Mouse (Mus musculus) natural killer cell, adult 2 months (primary cell): ENCODE results near the gene Styk1.
"Not testable (repeated sequence)": the region's sequence is repeated elsewhere in the genome, so short reads cannot be mapped to it uniquely, and the experiment has no call there.

Source experiments
- DNase-seq, 2 experiments: peaks; one replicate each; pipeline ENCODE4 v3.0.0; 2022; ENCODE audit warnings: low spot score in 2 of 2

Styk1 gene

DNA sequence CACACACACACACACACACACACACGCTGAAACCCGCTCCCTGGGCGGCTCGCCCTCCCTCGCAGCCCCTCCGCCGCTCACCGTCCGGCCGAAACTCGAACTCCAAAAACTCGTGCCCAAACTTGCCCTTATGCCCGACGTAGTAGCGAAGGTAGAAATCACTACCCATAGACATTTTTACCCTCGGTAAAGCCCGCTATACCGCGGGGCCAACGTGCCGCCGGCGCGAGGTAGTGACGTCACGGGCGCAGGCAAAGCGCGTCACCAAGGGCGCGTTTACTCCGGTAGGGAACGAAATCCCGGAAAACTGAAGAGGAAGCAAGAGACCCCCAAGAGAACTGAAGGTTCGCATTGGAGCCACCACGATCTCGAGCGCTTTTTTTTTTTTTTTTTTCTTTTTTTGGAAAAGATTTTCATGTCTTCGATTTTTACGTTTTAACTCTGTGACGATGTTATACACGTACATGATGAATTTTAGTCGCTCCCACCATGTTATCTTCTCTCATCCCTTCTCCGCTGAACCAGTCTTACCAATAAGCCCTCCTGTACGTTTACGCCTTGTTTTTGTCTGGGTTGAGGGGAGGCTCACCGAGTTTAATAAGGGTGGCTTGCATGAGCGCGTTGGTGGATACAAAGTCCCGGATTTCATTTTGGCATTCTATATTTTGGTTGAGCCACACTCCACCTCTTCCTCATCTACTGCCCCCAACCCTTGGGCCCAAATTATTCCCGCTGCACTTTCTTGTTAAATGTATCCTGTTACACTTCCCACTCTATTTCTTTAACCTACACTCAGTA, 60.2 kb downstream of the Styk1 start, which contains the start of gene Magohb:
Magohb (minus strand) TSS at position 254 of the 798 bp plus-strand sequence.
- peak; percentile 80 to 85 for DNase-seq

DNA sequence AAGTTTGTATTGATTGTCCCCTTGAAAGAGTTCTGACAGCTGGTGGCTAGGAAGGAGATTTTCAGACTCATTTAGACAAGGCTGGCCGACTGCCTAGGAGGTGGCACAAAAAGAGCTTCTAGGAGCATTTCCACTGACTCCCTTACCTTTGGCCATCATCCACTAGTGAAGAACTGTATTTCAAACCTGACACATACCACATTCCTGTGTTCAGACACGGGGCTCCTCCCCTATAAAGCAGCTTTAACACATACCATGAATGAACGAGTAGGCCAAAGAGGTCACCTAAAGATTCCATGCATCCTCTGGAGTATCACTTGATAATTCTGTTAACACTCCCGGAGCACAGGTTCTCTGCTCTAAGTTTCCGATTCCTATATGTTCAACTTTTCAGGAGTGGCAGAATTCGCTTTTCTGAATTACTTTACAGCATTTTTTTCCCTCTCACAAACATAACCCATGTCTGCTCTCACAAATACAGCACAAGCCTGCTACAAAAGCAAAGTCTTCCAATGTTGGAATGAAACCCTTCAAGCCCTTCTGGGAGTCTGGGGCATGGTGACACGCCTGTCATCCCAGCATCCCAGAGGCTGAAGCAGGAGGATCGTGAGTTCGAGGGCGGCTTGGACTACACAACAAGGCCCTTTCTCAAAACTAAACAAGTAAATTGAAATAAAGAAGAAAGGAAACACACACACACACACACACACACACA, 61.0 kb downstream of the Styk1 start:
- DNase-seq: no peak

DNA sequence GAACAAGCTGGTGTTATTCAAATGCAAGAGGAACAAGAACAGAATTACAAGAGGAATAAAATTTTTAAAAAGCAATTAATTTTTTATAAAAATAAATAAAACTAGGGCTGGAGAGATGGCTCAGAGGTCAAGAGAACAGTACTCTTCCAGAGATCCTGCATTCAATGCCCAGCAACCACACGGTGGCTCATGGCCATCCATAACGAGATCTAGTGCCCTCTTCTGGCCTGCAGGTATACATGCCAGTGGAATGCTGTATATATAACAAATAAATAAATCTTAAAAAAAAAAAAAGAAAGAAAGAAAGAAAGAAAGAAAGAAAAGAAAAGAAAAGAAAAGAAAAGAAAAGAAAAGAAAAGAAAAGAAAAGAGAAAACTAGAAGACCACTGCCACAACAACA, 63.0 kb downstream of the Styk1 start:
- peak; percentile 19 to 37 for DNase-seq

DNA sequence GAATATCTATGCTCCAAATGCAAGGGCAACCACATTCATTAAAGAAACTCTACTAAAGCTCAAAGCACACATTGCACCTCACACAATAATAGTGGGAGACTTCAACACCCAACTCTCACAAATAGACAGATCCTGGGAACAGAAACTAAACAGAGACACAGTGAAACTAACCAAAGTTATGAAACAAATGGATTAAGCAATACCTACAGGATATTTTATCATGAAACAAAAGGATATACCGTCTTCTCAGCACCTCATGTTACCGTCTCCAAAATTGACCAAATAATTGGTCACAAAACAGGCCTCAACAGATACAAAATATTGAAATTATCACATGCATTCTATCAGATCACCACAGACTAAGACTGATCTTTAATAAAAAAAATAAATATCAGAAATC, 75.2 kb downstream of the Styk1 start:
- DNase-seq: not testable (repeated sequence)

DNA sequence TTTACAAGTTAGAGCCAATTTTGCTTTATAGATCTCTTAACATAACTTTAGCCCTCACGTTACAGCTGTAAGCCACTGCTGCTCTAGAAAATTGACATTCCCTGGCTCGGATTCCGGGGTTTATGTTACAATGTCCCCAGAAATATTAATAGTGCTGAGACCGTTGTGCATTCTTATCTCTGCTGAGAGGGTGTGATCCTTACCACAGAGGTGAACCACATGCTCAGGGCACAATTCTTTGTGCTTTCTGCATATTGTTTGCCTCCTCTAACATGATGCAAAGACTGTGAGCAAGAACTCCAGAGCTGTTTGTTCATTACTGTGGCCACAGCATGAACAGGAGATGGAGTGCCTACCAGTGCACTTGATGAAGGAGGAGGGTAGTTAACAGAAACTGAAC, 76.7 kb downstream of the Styk1 start:
- no peak for DNase-seq

DNA sequence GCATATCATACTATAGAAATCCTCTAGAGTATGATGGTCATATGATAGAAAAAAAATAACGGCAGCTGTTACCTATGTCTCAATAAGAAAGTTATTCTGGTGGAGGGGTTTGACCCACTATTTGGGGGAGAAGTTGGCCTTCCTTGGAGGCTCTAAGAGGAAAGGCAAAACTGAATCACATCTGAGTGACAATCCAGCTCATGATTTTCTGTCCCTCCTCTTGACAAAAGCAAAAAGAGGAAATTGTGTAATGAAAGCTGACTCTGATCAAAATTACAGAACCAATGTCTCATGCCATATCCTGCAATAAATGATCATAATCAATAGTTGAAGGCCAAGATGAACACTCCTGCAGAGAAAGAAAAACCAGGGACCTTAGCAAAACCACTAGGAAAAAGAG, 81.1 kb downstream of the Styk1 start:
- no peak for DNase-seq

DNA sequence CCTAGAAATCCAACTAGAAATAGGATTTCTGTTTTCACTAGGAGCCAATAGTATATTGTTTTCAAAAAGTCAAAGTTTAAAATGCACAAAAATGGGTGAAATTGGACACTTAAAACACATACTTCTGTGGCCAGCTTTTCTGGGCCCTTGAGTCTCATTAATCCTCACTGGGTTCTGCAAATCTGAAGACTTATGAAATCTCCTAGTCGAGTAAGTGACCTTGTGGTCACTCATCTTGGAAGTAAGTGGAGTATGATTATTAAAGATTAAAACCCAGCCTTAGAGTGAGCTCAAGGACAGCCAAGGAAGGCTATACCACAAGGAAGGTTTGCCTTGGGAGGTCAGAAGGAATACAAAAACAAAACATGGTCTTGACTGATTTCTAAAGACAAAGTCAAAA, 83.1 kb downstream of the Styk1 start:
- DNase-seq: no peak

DNA sequence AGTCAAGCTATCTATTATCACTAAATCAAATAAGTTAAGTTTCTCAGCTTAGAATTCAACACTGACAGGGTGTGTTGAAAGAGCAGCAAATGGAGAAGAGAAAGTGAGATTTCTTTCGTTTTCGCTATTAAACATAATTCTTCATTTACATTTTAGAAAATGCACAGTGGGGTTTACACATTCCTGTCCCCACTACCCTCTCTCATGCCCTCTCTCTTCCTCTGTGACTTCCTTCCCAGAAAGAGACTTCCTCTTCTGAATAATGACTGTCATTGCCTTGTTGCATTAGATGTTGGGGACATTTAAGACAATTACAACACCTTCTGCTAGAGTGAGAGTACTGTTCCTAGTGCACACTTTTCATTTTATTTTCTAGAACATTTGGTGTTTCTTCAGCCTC, 83.8 kb downstream of the Styk1 start:
- no peak for DNase-seq

DNA sequence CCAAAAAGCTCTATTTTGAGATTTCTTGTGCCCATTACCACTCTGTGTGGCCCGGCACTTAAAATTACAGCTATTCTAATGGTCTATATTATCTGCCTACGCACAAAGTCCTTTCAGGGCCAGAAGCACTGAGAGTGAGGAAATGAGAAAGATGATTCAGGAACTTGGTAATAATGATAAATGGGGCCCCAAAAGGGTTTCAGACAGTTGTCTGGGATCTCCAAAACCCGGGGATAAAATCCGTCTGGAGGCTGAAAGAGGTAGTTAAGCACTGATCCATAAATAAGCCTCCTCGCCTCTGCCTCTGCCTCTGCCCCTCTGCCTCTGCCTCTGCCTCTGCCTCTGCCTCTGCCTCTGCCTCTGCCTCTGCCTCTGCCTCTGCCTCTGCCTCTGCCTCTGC, 89.2 kb downstream of the Styk1 start:
- no peak for DNase-seq

DNA sequence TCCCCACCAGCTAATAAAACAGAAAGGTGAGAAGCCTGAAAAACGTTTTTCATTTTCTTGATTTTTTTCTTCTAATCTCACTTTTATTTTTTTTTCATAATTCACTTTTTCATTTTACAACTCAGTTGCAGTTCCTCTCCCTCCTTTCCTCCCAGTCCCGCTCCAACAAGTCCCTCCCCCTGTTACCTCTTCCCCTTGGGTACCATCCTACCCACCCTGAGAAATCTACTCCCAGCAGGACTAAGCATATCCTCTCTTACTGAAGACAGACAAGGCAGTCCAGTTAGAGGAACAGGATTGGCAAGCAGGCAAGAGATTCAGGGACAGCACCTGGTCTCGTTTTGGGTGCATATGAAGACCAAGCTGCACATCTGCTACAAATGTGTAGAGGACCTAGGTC, 90.6 kb downstream of the Styk1 start:
- DNase-seq: no peak

DNA sequence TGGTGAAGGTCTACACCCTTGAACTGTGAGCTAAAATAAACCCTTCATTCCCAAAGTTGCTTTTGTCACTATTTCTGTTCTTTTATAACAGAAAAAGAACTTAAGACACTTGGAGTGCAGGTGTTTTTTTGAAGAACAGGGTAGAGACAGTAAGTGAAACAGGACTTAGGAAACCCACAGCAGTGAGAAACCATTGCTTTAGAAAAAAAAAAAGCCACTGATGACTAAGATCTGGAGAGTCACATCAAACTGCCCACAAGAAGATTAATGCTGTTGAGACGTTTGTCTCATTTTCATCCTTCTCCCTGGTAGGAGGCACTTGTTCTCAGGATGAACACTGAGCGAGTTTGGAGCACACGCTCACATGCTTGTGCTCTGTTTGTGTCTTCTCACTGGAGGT, 91.4 kb downstream of the Styk1 start:
- no peak for DNase-seq
